Mouse (Mus musculus) layer of hippocampus, adult 9-11 months (tissue): ENCODE measurements around the gene Ngef.

ENCODE experiments used
- DNase-seq: peaks from one replicate; pipeline ENCODE4 v3.0.0; 2022

Ngef gene

GRCm38 (mm10) chr1:87553586-87553985 is 20.1 kb downstream of the Ngef start:
- no peak for DNase-seq

GRCm38 (mm10) chr1:87551008-87551407 is 22.7 kb downstream of the Ngef start:
- no peak for DNase-seq

- DNase-seq = peak; percentile 46
Observed at GRCm38 (mm10) chr1:87541614-87542013, 32.1 kb downstream of the Ngef start.

GRCm38 (mm10) chr1:87537008-87537407 is 36.7 kb downstream of the Ngef start:
- DNase-seq = no peak

GRCm38 (mm10) chr1:87534118-87534517 is 39.6 kb downstream of the Ngef start:
- DNase-seq = no peak

- DNase-seq = no peak
Observed at GRCm38 (mm10) chr1:87532346-87532745, 41.3 kb downstream of the Ngef start.

- no peak for DNase-seq
Observed at GRCm38 (mm10) chr1:87527191-87527590, 46.5 kb downstream of the Ngef start.

- no peak for DNase-seq
Observed at GRCm38 (mm10) chr1:87525041-87525440, 48.6 kb downstream of the Ngef start.

- no peak for DNase-seq
Observed at GRCm38 (mm10) chr1:87521523-87521922, 52.1 kb downstream of the Ngef start.

- DNase-seq = no peak
Observed at GRCm38 (mm10) chr1:87520467-87520866, 53.2 kb downstream of the Ngef start.

GRCm38 (mm10) chr1:87510845-87511244 is 62.8 kb downstream of the Ngef start:
- no peak for DNase-seq

- peak; percentile 41 for DNase-seq
Observed at GRCm38 (mm10) chr1:87510166-87510691, 63.4 kb downstream of the Ngef start.

- DNase-seq = no peak
Observed at GRCm38 (mm10) chr1:87509561-87510165, 64.0 kb downstream of the Ngef start, which contains the start of gene Neu2. TSS of gene Neu2 (plus strand) at chr1:87509889.

- DNase-seq = no peak
Observed at GRCm38 (mm10) chr1:87508591-87509560, 64.8 kb downstream of the Ngef start.

GRCm38 (mm10) chr1:87507857-87508256 is 65.8 kb downstream of the Ngef start:
- DNase-seq = no peak

GRCm38 (mm10) chr1:87505524-87505923 is 68.1 kb downstream of the Ngef start:
- DNase-seq = no peak

- peak; percentile 52 for DNase-seq
Observed at GRCm38 (mm10) chr1:87493542-87493941, 80.1 kb downstream of the Ngef start.

GRCm38 (mm10) chr1:87492285-87492684 is 81.4 kb downstream of the Ngef start:
- no peak for DNase-seq

- DNase-seq = peak; percentile 86
Observed at GRCm38 (mm10) chr1:87486386-87486785, 87.3 kb downstream of the Ngef start.

GRCm38 (mm10) chr1:87482546-87482945 is 91.1 kb downstream of the Ngef start:
- DNase-seq = no peak

- peak; percentile 68 for DNase-seq
Observed at GRCm38 (mm10) chr1:87475076-87475895, 98.4 kb downstream of the Ngef start.

- DNase-seq = no peak
Observed at GRCm38 (mm10) chr1:87472576-87472975, 101.1 kb downstream of the Ngef start.

GRCm38 (mm10) chr1:87471914-87472313 is 101.8 kb downstream of the Ngef start:
- no peak for DNase-seq
